ENCODE assay signal across 11 mouse cellular contexts in the genomic region with DNA sequence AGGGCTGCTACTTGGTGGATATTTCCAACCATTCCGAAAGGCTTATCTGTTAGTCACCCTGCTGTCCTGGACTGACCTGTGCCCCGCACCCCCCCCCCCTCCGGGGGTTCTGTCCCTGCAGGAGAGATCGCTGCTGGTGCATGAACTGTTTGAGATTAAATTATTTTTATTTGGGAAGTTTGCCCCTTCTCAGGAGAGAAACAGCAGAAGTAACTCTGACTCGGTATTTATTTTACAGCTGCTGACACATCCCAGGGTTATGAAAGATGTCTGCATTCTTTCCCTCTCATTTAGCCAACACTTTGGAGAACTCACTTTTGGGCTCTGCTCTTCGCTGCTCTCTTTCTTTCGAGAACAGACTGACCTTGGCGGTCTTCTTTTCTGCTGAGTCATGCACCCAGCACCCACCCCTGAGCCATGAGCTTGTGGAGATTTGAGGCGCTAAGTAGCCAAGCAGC.
DNase-seq lines count a peak whose midpoint lies in the region; ATAC-seq and TF ChIP-seq lines count a peak whose summit lies in the region.
"Had no signal": no experiment of that assay in that cellular context is flagged by ENCODE, and none has a peak within 500 bp of the region (broad histone marks: within the 10 kb centered on the region; RNA-seq: fewer than 3 reads in every experiment).

No protein-coding gene starts in this region.

- TF ChIP-seq EP300 in lung, postnatal 0 days (IDR thresholded peaks at IDR 0.05) = no peak

- H3K9ac ChIP-seq in lung, postnatal 0 days (replicated peaks; ENCODE audit: low read depth) = no peak overlapping the region
- H3K9ac ChIP-seq: midbrain, embryonic 13.5 days had no signal

- WGBS in lung, postnatal 0 days = 64% methylated on average over 9 of the region's 9 CpGs

- H3K36me3 ChIP-seq in lung, postnatal 0 days (ENCODE audit: insufficient read depth, low read length) = no peaks in the 10 kb centered on the region
- H3K36me3 ChIP-seq: limb, embryonic 10.5 days; midbrain, embryonic 13.5 days had no signal

- H3K4me3 ChIP-seq in lung, postnatal 0 days (ENCODE audit: low read depth, low read length) = no peak overlapping the region
- H3K4me3 ChIP-seq: limb, embryonic 10.5 days; midbrain, embryonic 13.5 days had no signal

- peak; percentile 49; the same call in 1 of the 2 replicates for ATAC-seq in lung, postnatal 0 days
- ATAC-seq: midbrain, embryonic 13.5 days had no signal

- no peak for TF ChIP-seq CTCF in lung, postnatal 0 days (IDR thresholded peaks at IDR 0.05)

- H3K4me1 ChIP-seq in lung, postnatal 0 days (ENCODE audit: insufficient read depth, low read depth, low read length) = no peaks in the 10 kb centered on the region
- H3K4me1 ChIP-seq: midbrain, embryonic 13.5 days had no signal

- H3K9me3 ChIP-seq in lung, postnatal 0 days (ENCODE audit: low read length) = no peaks in the 10 kb centered on the region
- H3K9me3 ChIP-seq: limb, embryonic 10.5 days had no signal

- intact Hi-C loops in gastrocnemius, postnatal 36 days (cut with DNase I) = loop anchor here (2.0 kb wide), 1 partner anchor 99 kb away; a partner anchor contains a TSS
- intact Hi-C loops in left cerebral cortex, postnatal 10 days (cut with DNase I) = no loop called here

- H3K4me2 ChIP-seq in lung, postnatal 0 days (replicated peaks; ENCODE audit: low read depth, low read length) = no peak overlapping the region
- H3K4me2 ChIP-seq: midbrain, embryonic 13.5 days had no signal

- peak; percentile 70 for DNase-seq in adrenal gland, adult 2 months
- no peak for DNase-seq in adrenal gland, adult 18-20 months (ENCODE audit: low spot score in 2 of 2)
- DNase-seq in R1 (ENCODE audit: low read depth, low spot score) = peak; percentile 21
- DNase-seq in gastrocnemius, postnatal 36 days = peak; percentile 46 to 61
- peak; percentile 74 for DNase-seq in lung, postnatal 0 days (ENCODE audit: low spot score)
- DNase-seq in left cerebral cortex, postnatal 10 days (ENCODE audit: extremely low spot score in 1 of 2, low spot score in 2 of 2) = no peak
- DNase-seq in thymus, postnatal 36 days = no peak
- no peak for DNase-seq in cerebellum, postnatal 14 days
- DNase-seq: kidney, adult 11 months had no signal

- H3K27me3 ChIP-seq in lung, postnatal 0 days (replicated peaks; ENCODE audit: insufficient read depth, low read length) = no peaks in the 10 kb centered on the region
- H3K27me3 ChIP-seq: midbrain, embryonic 13.5 days had no signal

- H3K27ac ChIP-seq in lung, postnatal 0 days (ENCODE audit: low read length) = no peak overlapping the region
- H3K27ac ChIP-seq: limb, embryonic 10.5 days; midbrain, embryonic 13.5 days had no signal

Comparison
In these comparisons a context has a peak if more than half of its experiments do, and no peak if none do; other contexts are left out.
1. DNase-seq: peak in adrenal gland, adult 2 months (single experiment), R1 (single experiment), gastrocnemius, postnatal 36 days (2 of 2) and lung, postnatal 0 days (single experiment); none in adrenal gland, adult 18-20 months (0 of 2), left cerebral cortex, postnatal 10 days (0 of 2), thymus, postnatal 36 days (0 of 2) and cerebellum, postnatal 14 days (0 of 2).